Mouse (Mus musculus) olfactory bulb, adult 2 months (tissue): Measurements from ENCODE around the gene Rab3c.

Source experiments
- CTCF ChIP-seq: fragments of 200-500 bp; IDR thresholded peaks from 2 replicates; pipeline ENCODE4 v1.5.1; 2012; ENCODE audit warnings: low read depth, mild to moderate bottlenecking, low read length, moderate library complexity; ENCODE audit not compliant: insufficient read depth
- POLR2A ChIP-seq: fragments of 200-500 bp; IDR thresholded peaks from 2 replicates; pipeline ENCODE4 v1.6.1; 2012; ENCODE audit warnings: mild to moderate bottlenecking, low read depth, low read length, moderate library complexity; ENCODE audit not compliant: insufficient read depth

- no peak for TF ChIP-seq CTCF
- no peak for TF ChIP-seq POLR2A
Observed at GRCm38 (mm10) chr13:110219195-110219594, 61.6 kb downstream of the Rab3c start.
